Mouse (Mus musculus) spleen, adult 2 months (tissue): ENCODE measurements around the gene Rhoh.

Experiments used
- CTCF ChIP-seq: fragments of 200-500 bp; IDR thresholded peaks from 2 replicates; pipeline ENCODE4 v1.5.1; 2011; ENCODE audit warnings: mild to moderate bottlenecking, inconsistent platforms; ENCODE audit not compliant: insufficient read depth, insufficient read length, insufficient replicate concordance; ENCODE audit errors: extremely low read depth
- POLR2A ChIP-seq: fragments of 200-500 bp; IDR thresholded peaks from 2 replicates; pipeline ENCODE4 v1.6.1; 2011; ENCODE audit warnings: low read depth, low read length, inconsistent platforms

DNA sequence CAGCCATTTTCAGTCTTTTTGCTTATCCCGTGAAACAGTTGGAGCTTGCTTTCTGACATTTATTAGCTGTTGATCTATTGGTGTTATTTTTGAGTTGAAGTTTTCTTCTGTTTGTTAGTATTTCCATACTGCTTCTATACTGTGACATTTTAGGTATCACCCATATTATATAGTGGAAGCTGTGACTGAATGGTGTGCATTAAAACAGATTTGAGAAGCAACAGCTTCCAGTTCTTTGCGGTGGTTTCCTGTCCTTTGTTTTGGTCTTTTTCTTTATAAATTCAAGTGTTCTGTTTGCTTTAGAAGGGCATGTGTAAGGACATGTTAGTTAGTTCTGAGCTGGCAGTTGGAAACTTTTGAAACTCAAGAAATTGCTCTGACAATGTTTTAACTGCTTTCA lies 32.0 kb upstream of the Rhoh start:
- no peak for TF ChIP-seq CTCF
- no peak for TF ChIP-seq POLR2A
